Mouse (Mus musculus): ENCODE data around the gene Sdk1. TPM values are rescaled to one million over a fixed set of nuclear protein-coding genes. Genes with fewer than 3 reads are reported as not detected.

Sdk1 gene
- total RNA-seq, 2 experiments from 2014 or later, result 0.47 to 1.7 TPM

- DNase-seq, result no peak
These were observed 527.6 kb downstream of the Sdk1 start for GRCm38 (mm10) chr5:141768761-141769515.

GRCm38 (mm10) chr5:141771516-141771915 lies 530.2 kb downstream of the Sdk1 start:
- no peak for DNase-seq

GRCm38 (mm10) chr5:141778231-141778630 lies 536.9 kb downstream of the Sdk1 start:
- DNase-seq, result no peak

- DNase-seq, result no peak
These were observed 539.9 kb downstream of the Sdk1 start for GRCm38 (mm10) chr5:141781142-141781541.

- DNase-seq, result no peak
These were observed 541.0 kb downstream of the Sdk1 start for GRCm38 (mm10) chr5:141782330-141782729.

GRCm38 (mm10) chr5:141783516-141783915 lies 542.2 kb downstream of the Sdk1 start:
- no peak for DNase-seq

- no peak for DNase-seq
These were observed 552.6 kb downstream of the Sdk1 start for GRCm38 (mm10) chr5:141793926-141794325.

GRCm38 (mm10) chr5:141823823-141824330 lies 582.6 kb downstream of the Sdk1 start:
- no peak for DNase-seq

- DNase-seq, result no peak
These were observed 583.6 kb downstream of the Sdk1 start for GRCm38 (mm10) chr5:141824739-141825379.

- no peak for DNase-seq
These were observed 594.3 kb downstream of the Sdk1 start for GRCm38 (mm10) chr5:141835566-141835965.

- DNase-seq, result no peak
These were observed 595.7 kb downstream of the Sdk1 start for GRCm38 (mm10) chr5:141836892-141837455.

GRCm38 (mm10) chr5:141844701-141845100 lies 603.4 kb downstream of the Sdk1 start:
- no peak for DNase-seq

GRCm38 (mm10) chr5:141847686-141848085 lies 606.4 kb downstream of the Sdk1 start:
- no peak for DNase-seq

- DNase-seq, result peak; percentile 2 to 5
These were observed 610.9 kb downstream of the Sdk1 start for GRCm38 (mm10) chr5:141852175-141852574.

GRCm38 (mm10) chr5:141856447-141856846 lies 615.2 kb downstream of the Sdk1 start:
- DNase-seq, result no peak

- DNase-seq, result no peak
These were observed 616.5 kb downstream of the Sdk1 start for GRCm38 (mm10) chr5:141857781-141858180.

GRCm38 (mm10) chr5:141858406-141859160 lies 617.3 kb downstream of the Sdk1 start:
- no peak for DNase-seq

- DNase-seq, result no peak
These were observed 624.8 kb downstream of the Sdk1 start for GRCm38 (mm10) chr5:141866042-141866441.

GRCm38 (mm10) chr5:141873751-141874150 lies 632.5 kb downstream of the Sdk1 start:
- no peak for DNase-seq

GRCm38 (mm10) chr5:141880661-141881060 lies 639.4 kb downstream of the Sdk1 start:
- DNase-seq, result no peak

- DNase-seq, result no peak
These were observed 642.9 kb downstream of the Sdk1 start for GRCm38 (mm10) chr5:141884111-141884647.

GRCm38 (mm10) chr5:141886006-141886405 lies 644.7 kb downstream of the Sdk1 start:
- no peak for DNase-seq
